Mouse (Mus musculus) heart, embryonic 10.5 days (tissue): ENCODE results near the gene Olfr248. TPM values are rescaled to one million over a fixed set of nuclear protein-coding genes. Genes with fewer than 3 reads are reported as not detected.
"Not testable (repeated sequence)": the region's sequence is repeated elsewhere in the genome, so short reads cannot be mapped to it uniquely, and the experiment has no call there.

Experiments used
- DNase-seq: peaks from one replicate; pipeline ENCODE4 v3.0.0-alpha.2; 2017; ENCODE audit warnings: low spot score
- H3K27ac ChIP-seq: fragments of 300-500 bp; sonication (generic); 2 replicates; pipeline ENCODE4 v1.5.1; 2016; ENCODE audit warnings: mild to moderate bottlenecking
- H3K27me3 ChIP-seq: fragments of 300-500 bp; sonication (generic); 2 replicates; pipeline ENCODE4 v1.6.1; 2016; ENCODE audit warnings: mild to moderate bottlenecking; ENCODE audit not compliant: poor library complexity, insufficient read depth, severe bottlenecking
- H3K36me3 ChIP-seq: fragments of 300-500 bp; sonication (generic); 2 replicates; pipeline ENCODE4 v1.6.1; 2016; ENCODE audit warnings: mild to moderate bottlenecking, moderate library complexity
- H3K4me1 ChIP-seq: fragments of 300-500 bp; sonication (generic); 2 replicates; pipeline ENCODE4 v1.6.1; 2016; ENCODE audit warnings: mild to moderate bottlenecking
- H3K4me3 ChIP-seq: fragments of 300-500 bp; sonication (generic); 2 replicates; pipeline ENCODE4 v1.5.1; 2016; ENCODE audit warnings: mild to moderate bottlenecking, moderate library complexity
- H3K9me3 ChIP-seq: fragments of 300-500 bp; sonication (generic); 2 replicates; pipeline ENCODE4 v1.6.1; 2016; ENCODE audit warnings: mild to moderate bottlenecking, moderate library complexity
- WGBS: fragments of 180-500 bp; shearing (Covaris S2); methylation state at CpG from one replicate; pipeline ENCODE4 v1.1.7; 2016; 5-methylcytosine and 5-hydroxymethylcytosine counted together
- polyA plus RNA-seq: library from polyadenylated mRNA; unstranded; fragments of >200 nt; fragmentation: Nextera tagmentation; extraction: Ambion mirVana; gene quantifications from 2 replicates; pipeline ENCODE4 v1.2.1, GENCODE M21; 2016

Olfr248 gene
- polyA plus RNA-seq, result not detected in 2 replicates

GRCm38 (mm10) chr1:174390746-174391145, at the start of gene Olfr248:
TSS of gene Olfr248 (plus strand) at chr1:174391046.
- Histone ChIP-seq H3K4me1 (no peaks in the 10 kb centered on the region), H3K27me3 (no peaks in the 10 kb centered on the region), H3K4me3 (no peak within 1 kb of the TSS), H3K27ac (no peak within 1 kb of the TSS), H3K9me3 (no peaks in the 10 kb centered on the region), H3K36me3 (no peaks in the 10 kb centered on the region)
- WGBS, result 78% methylated on average over 2 of the region's 2 CpGs
- DNase-seq, result no peak

DNA sequence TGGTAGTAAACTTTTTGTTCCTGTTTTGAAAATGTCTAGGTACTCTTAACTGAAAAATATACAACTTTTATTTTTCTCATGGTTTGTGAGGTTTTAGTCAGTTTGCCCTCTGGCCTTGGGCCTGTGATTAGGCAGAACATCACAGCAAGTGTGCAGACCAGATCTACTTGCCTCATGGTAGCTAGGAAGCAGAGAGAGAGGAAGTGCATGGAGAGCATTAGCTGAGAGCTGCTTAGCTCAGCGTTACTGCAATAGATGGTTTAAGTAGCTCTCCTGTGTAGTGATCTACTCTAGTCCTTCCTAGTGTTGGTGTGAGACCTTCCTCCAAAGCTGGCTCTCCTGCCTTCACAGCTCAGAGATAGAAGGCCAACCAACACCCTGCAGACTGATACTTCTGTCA, 37.2 kb upstream of the Olfr248 start:
- 86% methylated on average over 1 of the region's 1 CpGs for WGBS
- not testable (repeated sequence) for H3K27me3 ChIP-seq, H3K4me3 ChIP-seq, H3K36me3 ChIP-seq, H3K9me3 ChIP-seq, H3K4me1 ChIP-seq, DNase-seq, H3K27ac ChIP-seq

GRCm38 (mm10) chr1:174354640-174355039, 36.2 kb upstream of the Olfr248 start:
- no peaks in the 10 kb centered on the region for H3K27me3 ChIP-seq
- no peak for DNase-seq
- H3K4me3 ChIP-seq, result no peak overlapping the region
- H3K4me1 ChIP-seq, result no peaks in the 10 kb centered on the region
- WGBS, result 72% methylated on average over 5 of the region's 5 CpGs
- no peak overlapping the region for H3K27ac ChIP-seq
- no peaks in the 10 kb centered on the region for H3K9me3 ChIP-seq
- no peaks in the 10 kb centered on the region for H3K36me3 ChIP-seq

DNA sequence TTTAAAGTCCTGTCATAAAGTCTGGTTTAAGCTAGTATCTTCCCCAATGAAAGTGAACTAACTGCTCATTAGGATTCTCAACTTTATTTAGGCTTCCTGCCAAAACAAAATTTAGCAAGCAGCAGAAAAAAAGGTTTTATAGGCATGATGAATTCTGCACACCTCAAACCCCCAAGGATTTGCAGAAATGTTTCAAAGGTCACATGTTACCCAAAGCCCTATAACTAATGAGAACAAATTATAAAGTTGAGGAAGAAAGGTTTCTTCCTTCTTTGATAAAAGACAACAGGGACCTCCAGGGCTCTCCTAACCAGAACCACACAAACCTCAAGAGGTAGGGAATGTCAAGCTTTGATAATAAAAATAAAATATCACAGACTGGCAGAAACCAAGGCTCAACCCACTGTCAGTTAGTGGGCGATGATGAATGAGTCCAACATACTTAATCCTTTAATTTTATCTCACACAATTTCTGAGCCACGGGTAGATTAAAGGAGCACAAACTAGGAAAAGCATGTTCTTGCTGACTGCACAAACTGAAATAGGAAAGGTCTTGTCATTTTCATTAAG, 25.9 kb upstream of the Olfr248 start, which contains the start of gene Olfr417:
Gene Olfr417 (plus strand): TSS at position 241 of the 570 bp plus-strand sequence.
- Histone ChIP-seq H3K4me3 (no peak within 1 kb of the TSS), H3K27me3 (no peaks in the 10 kb centered on the region), H3K27ac (no peak within 1 kb of the TSS), H3K4me1 (no peaks in the 10 kb centered on the region), H3K36me3 (no peaks in the 10 kb centered on the region), H3K9me3 (no peaks in the 10 kb centered on the region)
- 71% methylated on average over 2 of the region's 2 CpGs for WGBS
- no peak for DNase-seq

- no peaks in the 10 kb centered on the region for H3K27me3 ChIP-seq
- no peak overlapping the region for H3K27ac ChIP-seq
- H3K4me3 ChIP-seq, result no peak overlapping the region
- H3K4me1 ChIP-seq, result no peaks in the 10 kb centered on the region
- no peaks in the 10 kb centered on the region for H3K9me3 ChIP-seq
- no peak for DNase-seq
- 91% methylated on average over 3 of the region's 3 CpGs for WGBS
- H3K36me3 ChIP-seq, result no peaks in the 10 kb centered on the region
Measured at GRCm38 (mm10) chr1:174373799-174374198, 17.0 kb upstream of the Olfr248 start.

- H3K36me3 ChIP-seq, result no peaks in the 10 kb centered on the region
- no peaks in the 10 kb centered on the region for H3K27me3 ChIP-seq
- H3K27ac ChIP-seq, result no peak overlapping the region
- H3K4me1 ChIP-seq, result no peaks in the 10 kb centered on the region
- 53% methylated on average over 4 of the region's 4 CpGs for WGBS
- no peak overlapping the region for H3K4me3 ChIP-seq
- H3K9me3 ChIP-seq, result no peaks in the 10 kb centered on the region
- no peak for DNase-seq
Measured at GRCm38 (mm10) chr1:174422959-174423358, 32.1 kb downstream of the Olfr248 start.

DNA sequence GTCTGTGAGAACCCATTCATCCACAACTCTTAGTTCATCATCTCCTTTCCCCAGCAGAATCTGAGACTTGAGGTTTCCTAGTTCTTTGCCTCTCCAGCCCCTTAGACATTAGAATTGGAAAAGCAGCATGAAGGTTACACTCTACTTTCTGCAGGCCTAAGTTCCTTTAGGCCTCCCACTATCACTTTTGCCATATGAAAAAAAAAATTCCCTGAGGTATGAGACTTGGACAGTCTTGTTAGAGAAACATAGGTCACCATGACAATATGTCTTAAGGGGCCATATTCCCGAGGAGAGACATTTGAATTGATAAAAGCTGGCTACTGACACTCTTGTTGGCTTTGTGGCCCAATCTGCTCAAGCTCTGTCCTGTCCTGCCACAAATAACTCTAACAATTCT, 32.9 kb downstream of the Olfr248 start, which contains the start of gene Olfr414:
Gene Olfr414 (plus strand): TSS at position 301 of the 400 bp plus-strand sequence.
- Histone ChIP-seq H3K4me3 (no peak within 1 kb of the TSS), H3K4me1 (no peaks in the 10 kb centered on the region), H3K27ac (no peak within 1 kb of the TSS), H3K27me3 (no peaks in the 10 kb centered on the region), H3K36me3 (no peaks in the 10 kb centered on the region), H3K9me3 (no peaks in the 10 kb centered on the region)
- WGBS, result 60% methylated on average over 1 of the region's 1 CpGs
- no peak for DNase-seq

DNA sequence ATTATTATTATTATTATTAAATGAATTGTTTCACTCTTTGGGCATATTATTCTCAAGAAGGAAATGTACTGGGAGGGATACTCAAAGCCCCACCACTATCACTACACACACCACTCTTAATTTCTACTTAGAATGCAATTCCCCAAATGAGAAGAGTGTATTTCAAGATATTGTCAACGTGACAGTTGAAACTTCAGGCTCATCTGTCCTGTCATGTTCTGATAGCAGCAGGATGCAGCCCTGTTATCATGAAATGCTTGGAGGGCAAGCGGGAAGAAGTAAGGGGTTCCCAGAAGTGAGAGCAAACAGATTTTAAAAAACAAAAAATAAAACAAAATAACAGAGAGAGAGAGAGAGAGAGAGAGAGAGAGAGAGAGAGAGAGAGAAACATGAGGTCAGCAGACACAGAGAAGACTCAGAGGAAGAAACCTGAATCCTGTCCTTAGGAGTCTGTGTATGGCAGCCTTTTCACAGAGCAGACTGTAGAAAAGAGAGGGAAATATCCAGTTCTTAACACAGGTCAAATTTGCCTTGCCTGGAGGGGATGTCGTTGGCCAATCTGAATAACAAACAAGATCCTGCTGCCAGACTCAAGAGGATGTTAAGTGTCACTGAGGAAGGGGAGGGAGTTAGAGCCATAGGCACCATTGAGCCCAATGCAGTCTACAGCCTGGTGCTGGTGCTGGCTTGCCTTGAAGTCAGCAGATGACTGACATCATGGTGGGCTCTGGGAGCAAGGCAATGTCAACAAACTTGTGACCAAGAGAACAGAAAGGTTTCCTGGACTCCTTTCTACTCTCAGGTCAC, 35.5 kb downstream of the Olfr248 start:
- 40% methylated on average over 3 of the region's 3 CpGs for WGBS

GRCm38 (mm10) chr1:174427402-174427801, 36.6 kb downstream of the Olfr248 start:
- H3K36me3 ChIP-seq, result no peaks in the 10 kb centered on the region
- WGBS, result 88% methylated on average over 1 of the region's 1 CpGs
- no peak overlapping the region for H3K27ac ChIP-seq
- no peaks in the 10 kb centered on the region for H3K27me3 ChIP-seq
- no peak for DNase-seq
- no peak overlapping the region for H3K4me3 ChIP-seq
- H3K9me3 ChIP-seq, result no peaks in the 10 kb centered on the region
- H3K4me1 ChIP-seq, result no peaks in the 10 kb centered on the region

More for the DNA sequence above, 35.5 kb downstream of the Olfr248 start:
- no peak for DNase-seq
- Histone ChIP-seq H3K4me1 (no peaks in the 10 kb centered on the region), H3K9me3 (no peaks in the 10 kb centered on the region), H3K36me3 (no peaks in the 10 kb centered on the region), H3K4me3 (no peak overlapping the region), H3K27me3 (no peaks in the 10 kb centered on the region), H3K27ac (no peak overlapping the region)

DNA sequence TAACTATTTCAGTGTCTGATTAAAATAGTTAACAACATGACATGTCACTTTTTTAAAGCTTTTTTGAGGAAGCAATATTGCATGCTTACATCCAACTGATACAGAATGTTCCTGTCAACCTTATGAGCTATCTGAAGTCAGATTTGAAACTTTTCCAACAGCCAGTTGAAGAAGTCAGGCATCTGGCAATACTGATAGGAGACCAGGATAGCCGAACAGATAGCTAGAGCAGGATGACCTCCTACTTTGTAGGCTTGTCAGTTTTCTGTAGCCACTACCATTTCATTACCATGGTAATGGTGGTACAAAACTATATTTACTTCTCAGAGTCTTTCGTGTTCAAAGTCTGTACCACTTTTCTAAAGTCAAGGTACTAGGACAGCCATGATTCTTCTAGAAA, 37.6 kb downstream of the Olfr248 start:
- H3K4me1 ChIP-seq, result no peaks in the 10 kb centered on the region
- H3K4me3 ChIP-seq, result no peak overlapping the region
- H3K27ac ChIP-seq, result no peak overlapping the region
- no peaks in the 10 kb centered on the region for H3K9me3 ChIP-seq
- no peak for DNase-seq
- 69% methylated on average over 2 of the region's 2 CpGs for whole genome bisulfite sequencing
- no peaks in the 10 kb centered on the region for H3K27me3 ChIP-seq
- no peaks in the 10 kb centered on the region for H3K36me3 ChIP-seq

- H3K27me3 ChIP-seq, result no peaks in the 10 kb centered on the region
- no peaks in the 10 kb centered on the region for H3K4me1 ChIP-seq
- no peak overlapping the region for H3K27ac ChIP-seq
- DNase-seq, result no peak
- H3K9me3 ChIP-seq, result no peaks in the 10 kb centered on the region
- 60% methylated on average over 1 of the region's 1 CpGs for WGBS
- no peaks in the 10 kb centered on the region for H3K36me3 ChIP-seq
- H3K4me3 ChIP-seq, result no peak overlapping the region
Measured at GRCm38 (mm10) chr1:174434121-174434520, 43.3 kb downstream of the Olfr248 start.
